Mouse (Mus musculus): ENCODE results near the gene Parp12.

Gene Parp12

GRCm38 (mm10) chr6:39117584-39118455 lies at the start of gene Parp12:
TSS of gene Parp12 (minus strand) at chr6:39118349.
- no peak for DNase-seq (ENCODE audit: low read depth, low spot score)

- DNase-seq (ENCODE audit: low read depth, low spot score), result no peak
Measured at GRCm38 (mm10) chr6:39164891-39165290, 46.7 kb upstream of the Parp12 start.

- no peak for DNase-seq (ENCODE audit: low read depth, low spot score)
Measured at GRCm38 (mm10) chr6:39161975-39162374, 43.8 kb upstream of the Parp12 start.

GRCm38 (mm10) chr6:39146041-39146440 lies 27.9 kb upstream of the Parp12 start:
- no peak for DNase-seq (ENCODE audit: low read depth, low spot score)

GRCm38 (mm10) chr6:39132556-39132955 lies 14.4 kb upstream of the Parp12 start:
- no peak for DNase-seq (ENCODE audit: low read depth, low spot score)

- no peak for DNase-seq (ENCODE audit: low read depth, low spot score)
Measured at GRCm38 (mm10) chr6:39131480-39131879, 13.3 kb upstream of the Parp12 start.

GRCm38 (mm10) chr6:39124719-39125118 lies 6.6 kb upstream of the Parp12 start:
- DNase-seq (ENCODE audit: low read depth, low spot score), result no peak

GRCm38 (mm10) chr6:39120685-39121084 lies 2.5 kb upstream of the Parp12 start:
- no peak for DNase-seq (ENCODE audit: low read depth, low spot score)

GRCm38 (mm10) chr6:39118456-39118881 lies 320 bp upstream of the Parp12 start:
- no peak for DNase-seq (ENCODE audit: low read depth, low spot score)

- no peak for DNase-seq (ENCODE audit: low read depth, low spot score)
Measured at GRCm38 (mm10) chr6:39115438-39115837, 2.7 kb downstream of the Parp12 start.

GRCm38 (mm10) chr6:39113141-39113540 lies 5.0 kb downstream of the Parp12 start:
- no peak for DNase-seq (ENCODE audit: low read depth, low spot score)

GRCm38 (mm10) chr6:39112701-39113100 lies 5.4 kb downstream of the Parp12 start:
- no peak for DNase-seq (ENCODE audit: low read depth, low spot score)

- no peak for DNase-seq (ENCODE audit: low read depth, low spot score)
Measured at GRCm38 (mm10) chr6:39106812-39107211, 11.3 kb downstream of the Parp12 start.

- no peak for DNase-seq (ENCODE audit: low read depth, low spot score)
Measured at GRCm38 (mm10) chr6:39104631-39105030, 13.5 kb downstream of the Parp12 start.

- DNase-seq (ENCODE audit: low read depth, low spot score), result no peak
Measured at GRCm38 (mm10) chr6:39076498-39076897, 41.7 kb downstream of the Parp12 start.

- no peak for DNase-seq (ENCODE audit: low read depth, low spot score)
Measured at GRCm38 (mm10) chr6:39074186-39074585, 44.0 kb downstream of the Parp12 start.

GRCm38 (mm10) chr6:39072664-39073063 lies 45.5 kb downstream of the Parp12 start:
- no peak for DNase-seq (ENCODE audit: low read depth, low spot score)

- DNase-seq (ENCODE audit: low read depth, low spot score), result peak; percentile 51
Measured at GRCm38 (mm10) chr6:39066935-39067578, 51.1 kb downstream of the Parp12 start.

- no peak for DNase-seq (ENCODE audit: low read depth, low spot score)
Measured at GRCm38 (mm10) chr6:39063541-39063940, 54.6 kb downstream of the Parp12 start.

GRCm38 (mm10) chr6:39061180-39061579 lies 57.0 kb downstream of the Parp12 start:
- no peak for DNase-seq (ENCODE audit: low read depth, low spot score)

- DNase-seq (ENCODE audit: low read depth, low spot score), result no peak
Measured at GRCm38 (mm10) chr6:39059547-39060497, 58.3 kb downstream of the Parp12 start.

- DNase-seq (ENCODE audit: low read depth, low spot score), result no peak
Measured at GRCm38 (mm10) chr6:39058936-39059335, 59.2 kb downstream of the Parp12 start.
